Mouse (Mus musculus): ENCODE measurements around the gene Fah.
A peak's percentile ranks its signal among the peaks of the same experiment; 100 is the strongest.

The Fah gene

DNA sequence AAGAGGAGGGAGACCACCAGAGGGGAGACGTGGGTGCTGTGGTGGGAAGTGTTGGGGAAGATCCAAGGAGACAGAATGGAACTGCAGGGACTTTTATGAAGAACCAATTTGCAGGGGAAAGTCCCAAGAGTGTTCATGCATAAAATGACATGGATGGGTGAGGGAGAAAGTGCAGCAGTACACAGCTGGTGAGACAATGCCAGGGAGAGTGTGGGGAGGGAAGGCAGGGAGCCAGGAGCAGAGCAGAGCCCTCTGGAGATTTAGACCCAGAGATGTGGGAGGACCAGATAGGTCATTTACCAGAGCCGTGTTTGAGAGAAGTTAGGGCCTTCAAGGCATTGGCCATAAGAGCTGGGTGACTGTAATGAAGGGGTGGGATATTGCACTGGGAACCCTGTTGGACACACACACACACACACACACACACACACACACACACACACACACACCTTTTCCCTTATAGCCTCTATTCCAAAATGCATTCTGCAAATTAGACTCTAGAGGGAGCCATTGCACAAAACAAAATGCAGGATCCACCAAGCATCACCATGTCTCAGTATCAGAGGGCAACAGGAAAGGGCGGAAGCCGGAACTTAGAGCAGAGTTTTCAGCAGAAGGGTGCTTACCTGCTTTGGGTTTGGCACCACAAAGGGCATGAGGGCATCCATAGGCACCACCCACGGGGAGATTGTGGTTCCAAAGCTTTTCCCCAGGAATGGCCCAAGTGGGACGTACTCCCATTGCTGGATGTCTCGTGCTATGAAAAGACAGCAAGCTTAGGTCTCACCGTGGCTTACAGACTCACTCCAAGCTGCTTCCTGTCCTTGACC, 12.2 kb downstream of the Fah start:
- DNase-seq = peak; percentile 49

- no peak for DNase-seq
Observed at GRCm38 (mm10) chr7:84591347-84591746, 15.2 kb downstream of the Fah start.

DNA sequence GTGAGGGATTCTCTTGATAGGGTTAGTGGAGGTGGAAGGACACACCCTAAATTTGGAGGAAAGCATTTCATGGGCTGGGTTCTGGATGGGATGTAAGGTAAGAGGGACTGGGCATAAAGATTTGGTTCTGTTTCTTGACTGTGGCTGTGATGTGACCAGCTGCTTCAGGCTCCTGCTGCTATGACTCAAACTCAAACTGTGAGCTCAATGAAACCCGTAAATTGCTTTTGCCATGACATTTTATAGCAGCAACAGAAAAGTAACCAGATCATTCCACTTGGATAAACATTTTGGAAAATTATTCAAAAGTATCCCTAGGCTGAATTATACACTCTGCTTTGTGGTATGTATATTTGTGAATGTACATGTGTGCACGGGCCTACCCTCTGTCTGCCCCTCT, 15.9 kb downstream of the Fah start:
- no peak for DNase-seq

GRCm38 (mm10) chr7:84587101-84587783, 19.3 kb downstream of the Fah start:
- DNase-seq = no peak

DNA sequence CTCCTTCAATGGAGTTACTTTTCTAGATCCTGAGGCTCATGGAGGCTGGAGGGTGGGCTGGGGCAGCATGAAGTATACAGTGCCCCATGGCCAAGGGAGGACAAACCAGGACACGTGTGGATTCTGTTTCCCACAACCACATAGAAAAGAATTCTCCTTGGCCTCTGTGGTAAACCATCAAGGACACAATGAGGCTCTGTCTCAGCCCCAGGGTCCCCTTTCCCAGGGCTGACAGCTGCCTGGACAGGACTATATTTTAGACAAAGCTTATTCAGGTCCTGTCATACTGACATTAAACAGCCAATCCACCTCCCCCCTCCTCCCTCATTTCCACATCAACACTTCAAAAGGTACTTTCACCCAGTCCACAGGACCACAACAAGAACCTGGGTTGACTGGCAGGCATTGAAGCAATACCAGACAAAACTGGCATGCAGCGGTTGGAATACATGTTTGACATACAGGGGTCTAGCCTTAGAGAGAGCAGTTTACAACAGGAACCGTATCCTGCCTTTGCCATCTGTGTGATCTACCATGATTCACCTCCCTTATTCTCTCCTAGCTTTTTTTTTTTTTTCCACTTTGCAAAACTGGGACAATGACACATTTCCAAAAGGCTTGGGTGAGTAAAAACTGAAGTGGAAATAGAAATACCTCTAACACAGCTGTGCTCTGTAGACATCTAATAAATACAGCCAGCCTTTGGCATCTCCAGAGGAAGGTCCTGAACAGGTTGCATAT, 20.0 kb downstream of the Fah start:
- no peak for DNase-seq

- no peak for DNase-seq
Observed at GRCm38 (mm10) chr7:84585086-84585485, 21.4 kb downstream of the Fah start.

- DNase-seq = no peak
Observed at GRCm38 (mm10) chr7:84579769-84580168, 26.8 kb downstream of the Fah start.

DNA sequence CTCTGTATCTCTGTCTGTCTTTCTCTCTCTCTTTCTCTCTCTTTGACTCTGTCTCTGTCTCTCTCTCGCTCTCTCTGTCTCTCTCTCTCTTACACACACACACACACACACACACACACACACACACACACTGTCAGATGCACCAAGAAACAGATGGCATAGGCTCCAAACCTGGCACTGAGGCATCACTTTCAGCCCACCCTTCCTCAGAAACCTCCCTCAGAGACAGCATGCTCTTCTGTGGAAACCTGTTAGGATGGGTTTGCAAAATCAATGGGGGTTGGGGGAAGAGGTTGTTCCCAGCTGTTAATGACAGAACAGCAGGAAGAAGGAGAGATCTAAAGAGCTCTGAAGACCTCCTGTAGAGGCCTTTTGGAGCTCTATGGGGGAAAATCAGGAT, 27.7 kb downstream of the Fah start:
- DNase-seq = no peak

GRCm38 (mm10) chr7:84577034-84577433, 29.5 kb downstream of the Fah start:
- no peak for DNase-seq

DNA sequence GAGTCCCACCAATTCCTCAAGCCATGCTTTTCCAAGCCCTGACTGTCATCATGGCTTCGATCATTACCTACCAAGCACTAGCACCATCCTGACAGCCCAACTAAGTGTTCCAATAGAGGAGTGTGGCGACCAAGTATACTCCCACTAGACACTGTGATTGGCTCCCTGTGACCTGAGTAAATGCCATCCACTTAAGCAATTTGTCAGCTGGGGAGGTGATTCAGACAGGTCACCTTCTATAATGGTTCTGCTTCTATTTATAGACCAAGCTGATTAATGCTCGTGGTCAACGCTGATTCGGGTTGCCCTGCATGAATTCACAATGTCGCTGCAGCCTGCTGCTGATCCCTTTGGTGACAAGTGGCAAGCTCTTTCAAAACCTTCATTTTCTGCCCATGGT, 40.3 kb downstream of the Fah start:
- no peak for DNase-seq

DNA sequence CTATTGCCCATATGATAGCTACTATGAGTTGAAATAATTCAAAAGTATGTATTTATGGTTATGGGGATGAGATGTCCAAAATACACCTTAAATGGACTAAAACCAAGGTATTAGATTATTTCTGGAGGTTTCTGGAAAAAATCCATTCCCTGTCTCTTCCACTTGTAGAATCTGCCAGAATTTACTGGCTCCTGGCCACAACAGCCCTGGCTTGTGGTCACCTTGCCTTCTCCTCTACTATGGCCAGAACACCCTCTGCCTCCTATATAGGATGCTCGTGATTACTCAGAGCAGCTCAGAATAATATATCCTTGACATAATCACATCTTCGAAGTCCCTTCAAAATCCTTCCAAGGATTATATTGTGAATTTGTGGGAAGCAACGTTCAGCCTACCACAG, 42.3 kb downstream of the Fah start:
- no peak for DNase-seq

GRCm38 (mm10) chr7:84560500-84560899, 46.0 kb downstream of the Fah start:
- no peak for DNase-seq

- no peak for DNase-seq
Observed at GRCm38 (mm10) chr7:84557332-84557731, 49.2 kb downstream of the Fah start.

DNA sequence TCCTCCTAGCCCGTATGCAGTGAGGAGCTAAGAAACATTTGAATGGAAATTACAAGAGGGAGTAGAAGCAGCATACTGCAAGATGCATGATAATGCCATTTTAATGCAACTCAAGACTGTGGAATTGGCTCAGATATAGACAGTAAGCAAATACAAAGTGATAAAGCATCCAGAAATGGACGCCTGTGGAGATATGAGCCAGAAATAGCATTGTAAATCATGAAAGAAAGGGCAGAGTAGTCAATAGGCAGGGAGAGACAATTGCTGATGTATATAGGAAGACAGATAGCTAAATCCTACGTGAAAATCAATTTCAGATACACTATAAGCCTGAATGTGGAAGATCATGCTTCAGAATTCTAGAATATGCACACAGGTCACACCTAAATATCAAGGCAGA, 51.2 kb downstream of the Fah start:
- no peak for DNase-seq

GRCm38 (mm10) chr7:84551472-84551871, 55.0 kb downstream of the Fah start:
- DNase-seq = no peak

- DNase-seq = no peak
Observed at GRCm38 (mm10) chr7:84546667-84547066, 59.9 kb downstream of the Fah start.

GRCm38 (mm10) chr7:84544946-84545345, 61.6 kb downstream of the Fah start:
- no peak for DNase-seq

Data from thymus, postnatal 14 days (tissue).